Mouse (Mus musculus): ENCODE measurements around the gene Slc19a3. TPM values are rescaled to one million over a fixed set of nuclear protein-coding genes. Genes with fewer than 3 reads are reported as not detected.

Slc19a3 gene
- polyA plus RNA-seq, 1 experiment from 2014 or later, result 0.51 TPM

DNA sequence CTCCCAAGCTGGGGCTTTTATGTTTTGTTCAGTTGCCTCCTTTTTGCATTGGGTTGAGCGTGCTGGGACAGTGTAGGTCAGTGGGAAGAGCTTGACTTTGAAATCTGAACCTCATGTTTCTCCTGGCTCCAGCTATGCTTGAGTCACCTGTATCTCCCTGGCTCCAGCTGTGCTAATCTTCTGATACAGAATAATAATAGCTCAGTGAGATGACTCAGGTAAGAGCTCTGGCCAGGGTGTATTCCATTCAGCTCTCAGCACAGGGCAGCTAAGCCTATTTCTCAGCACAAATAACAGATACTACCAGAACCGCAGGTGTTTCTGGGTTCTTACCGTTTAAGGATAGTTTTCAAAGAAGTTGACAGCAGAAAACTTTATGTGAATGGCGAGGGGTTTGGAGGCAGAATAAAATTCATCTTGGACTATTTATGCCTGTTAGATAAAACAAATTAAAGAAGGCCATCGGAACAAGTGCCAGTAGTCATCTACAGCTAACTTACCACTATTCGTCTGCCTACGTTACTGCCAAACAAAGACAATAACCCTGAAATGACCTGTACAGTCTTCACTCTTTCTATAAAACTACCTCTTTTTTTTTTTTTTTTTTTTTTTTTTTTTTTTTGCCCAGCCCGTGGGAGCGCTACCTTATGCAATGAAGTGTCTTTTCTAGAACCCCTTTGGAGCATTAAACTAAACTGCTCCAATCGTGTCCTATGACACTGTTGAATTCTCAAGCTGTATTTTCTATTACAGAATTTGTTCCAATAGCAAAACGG is 1.2 kb downstream of the Slc19a3 start:
- Histone ChIP-seq H3K9ac (no peak overlapping the region), H3K4me1 (ENCODE audit: insufficient read depth) (no peaks in the 10 kb centered on the region), H3K27me3 (ENCODE audit: insufficient read depth, low read length) (no peaks in the 10 kb centered on the region), H3K4me3 (ENCODE audit: low read depth, low read length) (no peak overlapping the region), H3K4me2 (peak overlapping the region; percentile 73; the same call in 1 of the 2 replicates), H3K36me3 (ENCODE audit: insufficient read depth) (no peaks in the 10 kb centered on the region), H3K9me3 (ENCODE audit: low read depth, low read length) (no peaks in the 10 kb centered on the region), H3K27ac (ENCODE audit: low read depth) (no peak overlapping the region)
- ATAC-seq (ENCODE audit: insufficient read depth), result no peak
- 74% methylated on average over 11 of the region's 11 CpGs for WGBS
- DNase-seq, result no peak
- TF ChIP-seq CTCF (IDR thresholded peaks at IDR 0.05; ENCODE audit: low read depth), result no peak

DNA sequence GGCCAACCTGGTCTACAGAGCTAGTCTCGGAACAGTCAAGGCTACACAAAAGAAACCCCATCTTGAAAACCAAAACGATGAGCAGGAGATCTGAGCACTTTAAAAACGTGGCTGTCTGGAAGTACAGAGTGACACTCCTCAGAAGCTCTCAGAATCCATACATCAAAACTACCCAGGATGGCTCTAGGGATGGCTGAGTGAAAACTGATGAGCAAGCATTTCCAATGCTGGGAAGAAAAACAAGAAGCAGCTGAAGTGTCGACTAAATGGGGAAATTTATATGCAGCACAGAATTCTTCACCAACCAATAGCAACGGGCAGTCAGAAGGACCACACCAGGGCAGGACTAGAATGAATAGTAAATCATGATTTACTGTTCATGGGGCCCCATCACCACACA is 3.7 kb downstream of the Slc19a3 start:
- DNase-seq (no peak), ATAC-seq (ENCODE audit: insufficient read depth) (no peak)
- WGBS, result 59% methylated on average over 5 of the region's 5 CpGs
- Histone ChIP-seq H3K4me1 (ENCODE audit: insufficient read depth) (no peaks in the 10 kb centered on the region), H3K4me3 (ENCODE audit: low read depth, low read length) (no peak overlapping the region), H3K27me3 (ENCODE audit: insufficient read depth, low read length) (no peaks in the 10 kb centered on the region), H3K36me3 (ENCODE audit: insufficient read depth) (no peaks in the 10 kb centered on the region), H3K9me3 (ENCODE audit: low read depth, low read length) (no peaks in the 10 kb centered on the region), H3K27ac (ENCODE audit: low read depth) (no peak overlapping the region), H3K4me2 (no peak overlapping the region), H3K9ac (no peak overlapping the region)
- TF ChIP-seq CTCF (IDR thresholded peaks at IDR 0.05; ENCODE audit: low read depth), result no peak

DNA sequence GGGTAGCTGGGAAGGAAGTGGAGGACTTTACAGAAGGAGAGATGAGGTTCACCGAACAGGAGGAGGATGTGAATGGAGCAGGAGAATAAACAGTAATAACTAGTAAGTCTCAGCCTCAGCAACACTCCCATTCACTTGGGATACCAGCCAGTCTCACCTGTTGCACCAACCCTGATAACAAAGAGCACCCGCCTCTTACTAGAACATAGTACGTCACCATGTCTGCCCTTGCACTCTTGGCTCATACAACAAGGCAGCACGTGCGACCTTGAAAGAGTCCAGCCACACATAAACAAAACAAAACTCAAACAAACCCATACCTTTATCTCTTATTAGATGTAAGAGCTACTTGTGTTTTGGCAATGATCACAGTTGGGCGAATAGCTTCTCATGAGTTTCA is 5.7 kb downstream of the Slc19a3 start:
- ATAC-seq (ENCODE audit: insufficient read depth) (no peak), DNase-seq (no peak)
- WGBS, result 84% methylated on average over 6 of the region's 6 CpGs
- H3K4me3 ChIP-seq (ENCODE audit: low read depth, low read length), result no peak overlapping the region
- H3K9ac ChIP-seq, result no peak overlapping the region
- H3K27me3 ChIP-seq (ENCODE audit: insufficient read depth, low read length), result no peaks in the 10 kb centered on the region
- H3K27ac ChIP-seq (ENCODE audit: low read depth), result no peak overlapping the region
- no peak for TF ChIP-seq CTCF (IDR thresholded peaks at IDR 0.05; ENCODE audit: low read depth)
- H3K36me3 ChIP-seq (ENCODE audit: insufficient read depth), result no peaks in the 10 kb centered on the region
- H3K4me1 ChIP-seq (ENCODE audit: insufficient read depth), result no peaks in the 10 kb centered on the region
- H3K4me2 ChIP-seq, result no peak overlapping the region
- no peaks in the 10 kb centered on the region for H3K9me3 ChIP-seq (ENCODE audit: low read depth, low read length)

DNA sequence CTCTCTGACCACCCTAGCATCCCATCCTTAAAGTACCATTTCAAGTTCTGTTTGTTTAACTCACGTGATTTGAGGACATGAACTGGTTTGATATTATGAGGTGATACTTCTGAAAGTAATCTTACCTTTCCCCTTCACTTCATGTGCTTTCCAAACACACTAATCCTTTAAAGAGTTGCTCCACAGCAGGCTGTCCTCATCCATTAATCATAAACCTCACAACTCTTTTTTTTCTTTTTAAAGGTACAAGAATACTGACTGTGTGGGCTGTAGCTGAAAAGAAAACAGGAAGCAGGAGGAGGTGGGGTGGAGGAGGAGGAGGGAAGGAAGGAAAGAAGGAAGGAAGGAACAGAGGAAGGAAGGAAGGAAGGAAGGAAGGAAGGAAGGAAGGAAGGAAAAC is 6.3 kb downstream of the Slc19a3 start:
- no peak overlapping the region for H3K9ac ChIP-seq
- no peak overlapping the region for H3K4me3 ChIP-seq (ENCODE audit: low read depth, low read length)
- H3K36me3 ChIP-seq (ENCODE audit: insufficient read depth), result no peaks in the 10 kb centered on the region
- DNase-seq (no peak), ATAC-seq (ENCODE audit: insufficient read depth) (no peak)
- no peak for TF ChIP-seq CTCF (IDR thresholded peaks at IDR 0.05; ENCODE audit: low read depth)
- no peak overlapping the region for H3K4me2 ChIP-seq
- no peaks in the 10 kb centered on the region for H3K27me3 ChIP-seq (ENCODE audit: insufficient read depth, low read length)
- H3K27ac ChIP-seq (ENCODE audit: low read depth), result no peak overlapping the region
- no peaks in the 10 kb centered on the region for H3K4me1 ChIP-seq (ENCODE audit: insufficient read depth)
- 15% methylated on average over 1 of the region's 1 CpGs for WGBS
- no peaks in the 10 kb centered on the region for H3K9me3 ChIP-seq (ENCODE audit: low read depth, low read length)

DNA sequence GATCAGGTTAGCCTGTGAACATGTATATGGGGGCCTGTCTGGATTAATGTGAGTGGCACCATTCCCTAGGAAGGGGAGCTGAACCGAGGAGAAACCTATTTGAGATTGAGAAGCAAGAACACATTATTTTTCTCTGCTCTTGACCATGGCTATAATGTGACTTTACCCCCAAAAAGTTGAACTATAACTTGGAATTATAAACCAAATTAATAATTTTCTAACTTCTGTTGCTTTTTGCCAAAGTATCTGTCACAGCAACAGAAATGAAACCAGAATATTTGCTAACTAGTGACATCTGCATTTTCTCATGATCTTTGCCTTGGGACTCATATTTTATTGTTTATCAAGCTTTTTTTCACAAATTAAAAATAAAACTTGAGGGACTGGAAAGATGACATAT is 21.7 kb downstream of the Slc19a3 start:
- H3K27ac ChIP-seq (ENCODE audit: low read depth), result no peak overlapping the region
- TF ChIP-seq CTCF (IDR thresholded peaks at IDR 0.05; ENCODE audit: low read depth), result no peak
- DNase-seq (no peak), ATAC-seq (ENCODE audit: insufficient read depth) (no peak)
- no peak overlapping the region for H3K4me3 ChIP-seq (ENCODE audit: low read depth, low read length)
- H3K4me2 ChIP-seq, result no peak overlapping the region
- H3K9me3 ChIP-seq (ENCODE audit: low read depth, low read length), result no peaks in the 10 kb centered on the region
- 70% methylated on average over 1 of the region's 1 CpGs for WGBS
- H3K36me3 ChIP-seq (ENCODE audit: insufficient read depth), result no peaks in the 10 kb centered on the region
- H3K27me3 ChIP-seq (ENCODE audit: insufficient read depth, low read length), result no peaks in the 10 kb centered on the region
- H3K4me1 ChIP-seq (ENCODE audit: insufficient read depth), result no peaks in the 10 kb centered on the region
- no peak overlapping the region for H3K9ac ChIP-seq

DNA sequence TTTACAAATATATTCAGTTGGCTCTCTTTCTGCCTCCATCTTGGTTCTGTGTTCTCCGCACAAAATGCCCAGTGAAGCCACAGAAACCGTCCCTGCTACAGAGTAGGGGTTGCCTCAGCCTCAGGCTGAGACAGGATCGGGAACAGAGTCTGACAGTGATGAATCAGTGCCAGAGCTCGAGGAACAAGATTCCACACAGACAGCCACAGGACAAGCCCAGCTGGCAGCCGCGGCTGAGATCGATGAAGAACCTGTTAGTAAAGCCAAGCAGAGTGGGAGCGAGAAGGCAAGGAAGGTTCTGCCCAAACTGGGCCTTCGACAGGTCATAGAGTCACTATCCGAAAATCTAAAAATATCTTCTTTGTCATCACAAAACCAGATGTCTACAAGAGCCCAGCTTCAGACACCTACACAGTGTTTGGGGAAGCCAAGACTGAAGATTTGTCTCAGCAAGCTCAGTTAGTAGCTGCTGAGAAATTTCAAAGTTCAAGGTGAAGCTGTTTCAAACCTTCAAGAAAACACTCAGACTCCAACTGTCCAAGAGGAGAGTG is 22.8 kb downstream of the Slc19a3 start:
- Histone ChIP-seq H3K9ac (no peak overlapping the region), H3K9me3 (ENCODE audit: low read depth, low read length) (no peaks in the 10 kb centered on the region), H3K4me3 (ENCODE audit: low read depth, low read length) (no peak overlapping the region), H3K27me3 (ENCODE audit: insufficient read depth, low read length) (no peaks in the 10 kb centered on the region), H3K4me1 (ENCODE audit: insufficient read depth) (no peaks in the 10 kb centered on the region), H3K27ac (ENCODE audit: low read depth) (no peak overlapping the region), H3K4me2 (no peak overlapping the region), H3K36me3 (ENCODE audit: insufficient read depth) (no peaks in the 10 kb centered on the region)
- no peak for TF ChIP-seq CTCF (IDR thresholded peaks at IDR 0.05; ENCODE audit: low read depth)
- no peak for ATAC-seq (ENCODE audit: insufficient read depth)
- 44% methylated on average over 10 of the region's 10 CpGs for WGBS
- no peak for DNase-seq

DNA sequence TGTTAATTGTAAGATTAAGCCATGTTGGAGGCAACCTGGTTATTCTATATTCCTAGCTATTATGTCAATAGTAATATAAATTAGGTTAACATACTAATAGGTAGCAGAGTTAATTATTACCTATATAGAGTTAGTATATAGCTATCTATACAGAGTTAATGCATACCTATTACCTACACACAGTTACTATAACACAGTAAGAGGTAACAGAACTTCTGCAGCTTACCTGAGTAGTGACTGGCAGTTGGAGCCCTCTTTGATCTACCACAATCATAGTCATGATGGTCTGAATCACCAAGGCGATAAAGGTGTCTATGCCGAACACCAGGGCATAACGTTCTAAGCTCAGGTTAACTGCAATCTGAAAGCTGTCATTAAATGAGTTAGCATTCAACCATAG is 23.8 kb downstream of the Slc19a3 start:
- WGBS, result 89% methylated on average over 3 of the region's 3 CpGs
- Histone ChIP-seq H3K4me2 (no peak overlapping the region), H3K4me3 (ENCODE audit: low read depth, low read length) (no peak overlapping the region), H3K27me3 (ENCODE audit: insufficient read depth, low read length) (no peaks in the 10 kb centered on the region), H3K4me1 (ENCODE audit: insufficient read depth) (no peaks in the 10 kb centered on the region), H3K27ac (ENCODE audit: low read depth) (no peak overlapping the region), H3K36me3 (ENCODE audit: insufficient read depth) (no peaks in the 10 kb centered on the region), H3K9ac (no peak overlapping the region), H3K9me3 (ENCODE audit: low read depth, low read length) (no peaks in the 10 kb centered on the region)
- TF ChIP-seq CTCF (IDR thresholded peaks at IDR 0.05; ENCODE audit: low read depth), result no peak
- DNase-seq (no peak), ATAC-seq (ENCODE audit: insufficient read depth) (no peak)
